Mouse (Mus musculus) intestine, embryonic 14.5 days (tissue): ENCODE measurements around the gene R3hdm2. TPM values are rescaled to one million over a fixed set of nuclear protein-coding genes. Genes with fewer than 3 reads are reported as not detected.
A peak's percentile ranks its signal among the peaks of the same experiment; 100 is the strongest.

ENCODE experiments used
- ATAC-seq: fragments of 200-750 bp; cut with Nextera tagmentation; replicated peaks from 2 replicates; pipeline ENCODE4 v1.8.0; 2017; ENCODE audit warnings: low read depth, moderate number of reproducible peaks, moderate TSS enrichment, moderate library complexity; ENCODE audit not compliant: low FRiP score, low TSS enrichment
- DNase-seq: peaks from one replicate; pipeline ENCODE4 v3.0.0-alpha.2; 2018; ENCODE audit warnings: low spot score
- H3K27ac ChIP-seq: fragments of 300-500 bp; sonication (generic); 2 replicates; pipeline ENCODE4 v1.5.1; 2014; ENCODE audit warnings: low read depth, mild to moderate bottlenecking, control low read depth
- H3K27me3 ChIP-seq: fragments of 300-500 bp; sonication (generic); replicated peaks from 2 replicates; pipeline ENCODE4 v1.6.1; 2014; ENCODE audit warnings: low read length, control low read depth; ENCODE audit not compliant: control insufficient read depth, insufficient read depth
- H3K36me3 ChIP-seq: fragments of 300-500 bp; sonication (generic); 2 replicates; pipeline ENCODE4 v1.6.1; 2014; ENCODE audit warnings: low read length, control low read depth; ENCODE audit not compliant: control insufficient read depth, insufficient read depth
- H3K4me1 ChIP-seq: fragments of 300-500 bp; sonication (generic); replicated peaks from 2 replicates; pipeline ENCODE4 v1.6.1; 2014; ENCODE audit warnings: low read length, control low read depth, mixed read lengths; ENCODE audit not compliant: control insufficient read depth, insufficient read depth
- H3K4me2 ChIP-seq: fragments of 300-500 bp; sonication (generic); 2 replicates; pipeline ENCODE4 v1.6.1; 2014; ENCODE audit warnings: low read length
- H3K4me3 ChIP-seq: fragments of 300-500 bp; sonication (generic); 2 replicates; pipeline ENCODE4 v1.5.1; 2014; ENCODE audit warnings: low read depth, low read length, control low read depth, mixed read lengths
- H3K9ac ChIP-seq: fragments of 300-500 bp; sonication (generic); 2 replicates; pipeline ENCODE4 v1.6.1; 2014; ENCODE audit warnings: mild to moderate bottlenecking, low read length
- H3K9me3 ChIP-seq: fragments of 300-500 bp; sonication (generic); 2 replicates; pipeline ENCODE4 v1.6.1; 2016; ENCODE audit warnings: low read length, control low read depth; ENCODE audit not compliant: control insufficient read depth
- WGBS: fragments of 180-500 bp; shearing (Covaris S2); extraction: QIAGEN DNeasy Blood & Tissue Kit; methylation state at CpG from one replicate; pipeline ENCODE4 v1.1.7; 2014; 5-methylcytosine and 5-hydroxymethylcytosine counted together
- polyA plus RNA-seq: library from polyadenylated mRNA; unstranded; fragments of >200 nt; fragmentation: Nextera tagmentation; extraction: Ambion mirVana; gene quantifications from 2 replicates; pipeline ENCODE4 v1.2.1, GENCODE M21; 2014

R3hdm2 gene
- polyA plus RNA-seq, 1 experiment from 2014 or later, result 31.5 TPM

DNA sequence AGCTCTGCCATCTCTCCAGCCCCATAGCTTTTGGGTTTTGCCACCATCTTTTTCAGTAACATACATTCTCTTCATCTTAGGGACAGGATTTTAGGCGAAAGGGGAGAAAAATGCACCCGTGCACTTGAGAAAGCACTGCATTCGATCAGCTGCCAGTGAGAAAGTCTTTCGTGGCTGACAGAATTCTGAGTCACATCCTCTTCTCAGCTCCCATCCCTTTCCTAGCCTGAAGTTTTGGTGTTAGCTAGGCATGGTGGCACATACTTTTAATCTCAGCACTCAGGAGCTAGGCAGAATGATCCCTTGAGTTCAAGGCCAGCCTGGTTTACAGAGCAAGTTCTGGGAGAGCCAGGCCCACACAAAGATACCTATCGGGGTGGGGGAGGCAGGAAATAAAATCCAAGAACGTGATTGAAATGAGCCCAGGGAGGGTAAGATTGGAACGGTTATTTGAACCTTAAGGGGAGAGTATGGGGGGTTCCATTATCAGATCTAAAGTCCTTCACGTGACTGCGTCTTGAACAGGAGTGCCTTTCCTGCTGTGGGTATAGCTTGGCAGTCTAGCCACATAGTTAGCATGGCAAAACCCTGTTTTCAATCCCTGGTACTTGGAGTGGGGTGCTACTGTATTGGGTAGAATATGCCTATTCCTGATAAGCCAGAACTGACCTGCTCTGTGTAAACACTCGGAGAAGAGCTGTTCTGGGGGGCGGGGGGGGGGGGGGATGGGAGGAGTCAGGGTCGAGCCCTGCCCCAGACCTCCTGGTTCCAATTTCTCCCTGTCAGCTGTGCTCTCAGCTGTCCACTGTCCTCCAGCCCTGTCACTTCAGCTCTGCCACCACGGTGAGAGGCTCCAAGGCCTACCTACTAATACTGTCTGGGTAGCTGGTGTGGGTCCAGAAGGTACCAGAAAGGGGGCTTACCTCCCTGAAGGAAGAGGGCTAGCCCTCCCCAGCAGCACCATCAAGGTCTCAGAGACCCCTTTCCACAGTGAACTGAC lies 121.1 kb downstream of the R3hdm2 start, which contains the start of gene Stac3:
Gene Stac3 (plus strand): TSS at position 793 of the 1,000 bp plus-strand sequence.
- WGBS, result 67% methylated on average over 13 of the region's 13 CpGs
- no peaks in the 10 kb centered on the region for H3K9me3 ChIP-seq
- no peak within 1 kb of the TSS for H3K9ac ChIP-seq
- H3K4me1 ChIP-seq, result no peaks in the 10 kb centered on the region
- no peak for ATAC-seq
- no peaks in the 10 kb centered on the region for H3K27me3 ChIP-seq
- no peak within 1 kb of the TSS for H3K27ac ChIP-seq
- H3K36me3 ChIP-seq, result peaks cover 54% of the 10 kb centered on the region
- no peak for DNase-seq
- H3K4me3 ChIP-seq, result no peak within 1 kb of the TSS
- no peak within 1 kb of the TSS for H3K4me2 ChIP-seq

DNA sequence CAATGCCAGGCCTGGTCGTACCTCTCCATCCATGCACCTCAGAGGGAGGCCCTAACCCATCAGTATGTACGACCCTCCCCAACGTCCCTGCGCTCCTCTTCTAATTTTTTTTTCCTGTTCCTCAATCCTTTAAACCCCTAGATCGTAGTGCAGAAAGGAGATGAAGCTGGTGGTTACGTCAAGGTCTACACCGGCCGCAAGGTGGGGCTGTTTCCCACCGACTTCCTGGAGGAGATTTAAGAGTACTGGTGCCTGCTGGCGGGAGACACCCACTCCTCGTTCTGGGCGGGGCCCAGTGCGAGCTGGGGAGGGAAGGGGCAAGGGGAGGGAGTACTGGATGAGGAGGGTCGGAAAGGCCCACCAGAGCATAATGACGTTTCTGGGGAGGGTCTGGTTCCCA lies 128.1 kb downstream of the R3hdm2 start:
- 4% methylated on average over 15 of the region's 15 CpGs for WGBS
- Histone ChIP-seq H3K9ac (no peak overlapping the region), H3K27me3 (peaks cover 60% of the 10 kb centered on the region)

DNA sequence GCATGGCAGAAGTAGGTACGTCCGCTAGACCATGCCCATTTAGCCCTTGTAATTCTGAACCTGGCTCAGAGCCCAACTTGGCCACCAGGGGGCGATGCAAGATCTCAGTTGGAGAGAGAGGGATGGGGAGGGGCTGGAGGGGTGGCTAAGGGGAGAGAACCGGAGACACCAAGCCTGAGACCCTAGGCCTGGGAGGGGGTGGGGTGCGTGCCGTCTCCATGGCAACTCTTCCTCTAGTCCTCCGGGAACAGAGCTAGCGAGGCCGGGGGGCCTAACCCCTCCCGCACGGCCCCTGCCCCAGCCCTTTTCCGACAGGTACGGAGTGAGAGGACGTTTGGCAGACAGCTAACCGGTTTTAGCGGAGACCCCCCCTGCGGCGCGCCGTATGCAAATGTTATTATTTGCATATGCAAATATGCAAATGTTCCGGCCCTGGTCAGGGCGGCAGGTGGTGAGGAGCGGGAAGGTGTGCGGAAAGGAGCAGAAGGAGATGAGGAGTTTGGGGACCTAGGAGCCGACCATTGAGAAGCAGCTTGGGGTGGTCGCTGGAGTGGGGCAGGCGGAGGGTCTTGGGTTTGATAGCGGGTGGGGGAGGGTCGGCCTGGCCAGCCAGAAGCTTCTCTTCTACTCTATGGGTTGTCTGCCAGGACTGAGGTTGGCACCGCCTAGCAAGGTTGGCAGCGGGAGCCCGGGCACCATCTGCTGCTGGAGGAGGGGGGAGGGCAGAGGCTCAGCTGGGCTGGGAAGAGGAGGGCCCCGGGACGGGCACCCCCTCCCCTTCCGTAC lies 129.1 kb downstream of the R3hdm2 start:
- H3K4me3 ChIP-seq, result peak overlapping the region; percentile 32
- H3K9me3 ChIP-seq, result no peaks in the 10 kb centered on the region
- 0 out of 2 replicates have a peak overlapping the region, but pooled peaks have one; percentile 22 for H3K27ac ChIP-seq
- H3K9ac ChIP-seq, result no peak overlapping the region
- DNase-seq, result peak; percentile 99
- H3K4me1 ChIP-seq, result peaks cover 21% of the 10 kb centered on the region
- H3K36me3 ChIP-seq, result peaks cover 8% of the 10 kb centered on the region; the same call in 1 of the 2 replicates
- H3K27me3 ChIP-seq, result peaks cover 70% of the 10 kb centered on the region
- 2% methylated on average over 33 of the region's 35 CpGs for WGBS
- H3K4me2 ChIP-seq, result peak overlapping the region; percentile 57
- peak; percentile 56 for ATAC-seq

More for the DNA sequence above, 128.1 kb downstream of the R3hdm2 start:
- Histone ChIP-seq H3K4me2 (peak overlapping the region; percentile 57), H3K36me3 (peaks cover 8% of the 10 kb centered on the region; the same call in 1 of the 2 replicates), H3K4me1 (peaks cover 11% of the 10 kb centered on the region), H3K4me3 (no peak overlapping the region), H3K9me3 (no peaks in the 10 kb centered on the region), H3K27ac (no peak overlapping the region)
- ATAC-seq, result 0 out of 2 replicates have a peak, but pooled peaks have one; percentile 1
- DNase-seq, result peak; percentile 92

DNA sequence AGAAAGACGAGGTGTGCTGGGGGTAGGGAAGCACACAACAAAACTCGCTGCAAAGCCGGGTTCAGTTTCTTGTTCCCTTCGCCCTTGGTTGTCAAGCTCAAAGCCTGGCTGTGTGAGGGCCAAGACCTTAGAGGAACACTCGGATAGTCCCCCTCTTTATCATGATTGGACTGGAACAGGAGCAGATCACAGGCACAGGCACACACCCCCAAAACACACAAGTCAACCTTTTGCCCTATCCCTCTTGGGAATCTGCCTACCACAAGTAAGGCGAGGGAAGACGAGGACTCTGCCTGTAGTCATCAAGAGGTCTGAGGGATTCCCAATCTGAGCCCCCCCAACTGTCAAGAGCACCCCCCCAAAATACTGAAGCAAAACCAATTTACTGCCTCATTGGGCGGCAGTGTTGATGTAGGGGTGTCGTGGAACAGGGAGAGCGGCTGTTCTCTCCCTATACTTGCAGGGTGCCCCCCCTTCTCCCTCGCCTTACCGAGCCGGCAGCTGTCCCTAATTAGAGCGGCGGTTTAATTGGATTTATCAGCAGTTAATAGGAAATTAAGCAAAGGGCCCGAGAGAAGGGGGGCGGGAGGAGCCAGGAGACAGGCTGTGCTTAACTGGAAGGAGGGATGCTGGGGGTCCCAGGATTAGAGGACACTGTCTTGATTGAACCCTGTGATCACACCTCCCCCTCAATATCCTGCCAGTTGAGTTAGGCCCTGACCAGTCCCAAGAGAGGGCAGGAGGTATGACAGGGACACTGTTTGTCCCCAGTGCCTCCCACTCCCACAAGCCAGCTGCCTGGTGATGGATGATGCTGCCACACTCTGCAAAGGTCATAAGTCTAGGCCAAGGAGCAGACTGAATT lies 129.9 kb downstream of the R3hdm2 start:
- no peak overlapping the region for H3K4me3 ChIP-seq
- H3K4me1 ChIP-seq, result peaks cover 25% of the 10 kb centered on the region
- 17% methylated on average over 17 of the region's 17 CpGs for WGBS
- ATAC-seq (no peak), DNase-seq (peak; percentile 60)
- H3K9me3 ChIP-seq, result no peaks in the 10 kb centered on the region
- H3K27me3 ChIP-seq, result peaks cover 78% of the 10 kb centered on the region
- no peak overlapping the region for H3K9ac ChIP-seq
- peak overlapping the region; percentile 22; the same call in 1 of the 2 replicates for H3K27ac ChIP-seq
- H3K36me3 ChIP-seq, result peaks cover 7% of the 10 kb centered on the region; the same call in 1 of the 2 replicates
- peak overlapping the region; percentile 57; the same call in 1 of the 2 replicates for H3K4me2 ChIP-seq

DNA sequence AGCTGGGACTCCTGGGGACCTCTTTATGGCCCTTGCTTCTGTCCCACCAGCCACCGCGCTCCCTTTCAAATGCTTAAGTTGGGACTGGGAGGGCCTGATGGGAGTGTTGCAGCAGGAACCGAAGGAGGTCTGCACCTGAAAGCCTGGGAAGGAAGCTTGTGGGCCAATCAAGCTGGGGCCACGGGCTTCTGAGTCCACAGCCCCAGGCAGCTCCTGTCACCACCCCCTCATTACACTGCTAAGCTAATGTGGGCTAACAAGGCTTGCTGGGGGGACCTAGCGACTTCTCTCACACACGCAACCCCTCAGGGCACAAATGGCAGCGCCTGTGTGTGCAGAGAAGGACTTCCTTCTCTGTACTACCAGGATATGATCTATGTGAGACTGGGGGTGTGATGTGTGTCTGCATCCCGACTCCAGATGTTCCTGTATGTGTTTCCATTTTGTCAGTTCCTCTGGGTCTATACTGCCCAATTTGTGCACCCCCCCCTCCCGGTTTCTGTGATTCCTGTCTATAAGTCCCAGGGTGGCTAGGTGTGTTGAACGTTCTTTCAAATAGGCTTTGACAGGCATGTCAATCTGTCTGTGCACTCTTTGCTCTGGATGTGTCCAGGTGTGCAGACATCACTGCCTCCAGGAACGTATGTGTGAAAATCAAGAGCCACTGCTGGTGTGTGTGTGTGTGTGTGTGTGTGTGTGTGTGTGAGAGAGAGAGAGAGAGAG lies 130.9 kb downstream of the R3hdm2 start:
- no peak overlapping the region for H3K9ac ChIP-seq
- H3K4me3 ChIP-seq, result peak overlapping the region; percentile 46; the same call in 1 of the 2 replicates
- H3K27ac ChIP-seq, result no peak overlapping the region
- H3K9me3 ChIP-seq, result no peaks in the 10 kb centered on the region
- peaks cover 87% of the 10 kb centered on the region for H3K27me3 ChIP-seq
- peaks cover 29% of the 10 kb centered on the region for H3K4me1 ChIP-seq
- no peaks in the 10 kb centered on the region for H3K36me3 ChIP-seq
- ATAC-seq, result no peak
- 10% methylated on average over 11 of the region's 11 CpGs for WGBS
- peak overlapping the region; percentile 93 for H3K4me2 ChIP-seq
- DNase-seq, result peak; percentile 64

DNA sequence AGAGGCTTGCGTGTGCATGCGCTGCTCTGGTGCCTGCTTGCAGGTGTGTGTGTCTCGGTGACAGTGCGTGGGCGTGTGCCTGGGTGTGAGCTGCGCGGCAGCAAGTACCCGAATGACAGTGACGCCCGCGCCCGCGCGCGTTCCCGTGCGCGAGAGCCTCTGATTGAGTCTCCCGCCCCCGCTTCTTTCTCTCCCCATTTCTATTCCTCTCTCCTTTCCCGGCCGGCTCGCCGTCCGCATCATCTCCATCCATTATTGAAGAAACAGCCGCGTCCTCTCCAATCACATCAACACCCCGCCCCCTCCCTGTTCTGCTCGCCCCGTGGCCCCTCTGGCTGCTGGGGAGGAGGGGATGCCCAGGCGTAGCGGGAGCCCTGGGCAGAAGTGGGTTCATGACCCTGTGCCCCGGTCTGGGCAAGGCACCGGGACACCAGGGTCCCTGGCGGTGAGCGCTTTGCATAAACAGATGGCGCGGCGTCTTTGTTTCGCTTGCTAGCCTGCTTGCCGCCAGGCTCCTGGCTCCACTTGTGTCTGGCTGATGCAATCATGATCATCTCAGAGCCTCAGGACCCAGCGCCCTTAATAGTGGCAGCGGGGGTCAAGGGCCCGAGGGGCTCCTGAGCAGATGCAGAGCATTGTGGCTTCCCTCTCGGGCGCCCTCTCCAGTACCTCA lies 131.6 kb downstream of the R3hdm2 start:
- Histone ChIP-seq H3K4me1 (peaks cover 36% of the 10 kb centered on the region), H3K9ac (peak overlapping the region; percentile 41), H3K4me3 (peak overlapping the region; percentile 46), H3K36me3 (no peaks in the 10 kb centered on the region), H3K9me3 (no peaks in the 10 kb centered on the region), H3K27me3 (peaks cover 91% of the 10 kb centered on the region), H3K4me2 (peak overlapping the region; percentile 93), H3K27ac (no peak overlapping the region; the same call in 1 of the 2 replicates)
- DNase-seq (no peak), ATAC-seq (no peak)
- WGBS, result under 1% methylated on average over 37 of the region's 46 CpGs

DNA sequence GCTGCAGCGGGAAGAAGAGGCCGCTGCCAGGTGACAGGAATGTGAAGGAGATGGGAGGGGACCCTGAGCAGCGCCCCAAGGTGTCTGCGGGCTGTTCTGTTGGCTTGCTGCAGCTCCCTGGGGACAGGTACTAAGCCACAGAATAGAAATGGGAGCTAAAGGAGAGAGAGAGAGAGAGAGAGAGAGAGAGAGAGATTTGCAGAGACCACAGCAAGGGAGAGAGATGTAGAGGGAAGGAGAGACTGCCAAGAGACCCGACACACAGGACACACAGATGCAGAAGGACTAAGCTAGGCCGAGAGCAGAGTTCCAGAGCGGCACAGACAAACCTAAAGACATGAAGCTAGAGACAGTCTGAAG lies 132.2 kb downstream of the R3hdm2 start:
- no peak for ATAC-seq
- Histone ChIP-seq H3K27me3 (peaks cover 86% of the 10 kb centered on the region), H3K27ac (no peak overlapping the region), H3K9ac (no peak overlapping the region; the same call in 1 of the 2 replicates), H3K9me3 (no peaks in the 10 kb centered on the region), H3K4me3 (peak overlapping the region; percentile 46), H3K4me1 (peaks cover 40% of the 10 kb centered on the region), H3K4me2 (peak overlapping the region; percentile 93), H3K36me3 (peaks cover 3% of the 10 kb centered on the region; the same call in 1 of the 2 replicates)
- WGBS, result 4% methylated on average over 7 of the region's 7 CpGs
- no peak for DNase-seq
